Mouse (Mus musculus): Measurements from ENCODE around the gene Tdrd9. TPM values are rescaled to one million over a fixed set of nuclear protein-coding genes. Genes with fewer than 3 reads are reported as not detected.
"Not testable (repeated sequence)": the region's sequence is repeated elsewhere in the genome, so short reads cannot be mapped to it uniquely, and the experiment has no call there.

The Tdrd9 gene
- polyA plus RNA-seq, 1 experiment from 2014 or later = 0.88 TPM

DNA sequence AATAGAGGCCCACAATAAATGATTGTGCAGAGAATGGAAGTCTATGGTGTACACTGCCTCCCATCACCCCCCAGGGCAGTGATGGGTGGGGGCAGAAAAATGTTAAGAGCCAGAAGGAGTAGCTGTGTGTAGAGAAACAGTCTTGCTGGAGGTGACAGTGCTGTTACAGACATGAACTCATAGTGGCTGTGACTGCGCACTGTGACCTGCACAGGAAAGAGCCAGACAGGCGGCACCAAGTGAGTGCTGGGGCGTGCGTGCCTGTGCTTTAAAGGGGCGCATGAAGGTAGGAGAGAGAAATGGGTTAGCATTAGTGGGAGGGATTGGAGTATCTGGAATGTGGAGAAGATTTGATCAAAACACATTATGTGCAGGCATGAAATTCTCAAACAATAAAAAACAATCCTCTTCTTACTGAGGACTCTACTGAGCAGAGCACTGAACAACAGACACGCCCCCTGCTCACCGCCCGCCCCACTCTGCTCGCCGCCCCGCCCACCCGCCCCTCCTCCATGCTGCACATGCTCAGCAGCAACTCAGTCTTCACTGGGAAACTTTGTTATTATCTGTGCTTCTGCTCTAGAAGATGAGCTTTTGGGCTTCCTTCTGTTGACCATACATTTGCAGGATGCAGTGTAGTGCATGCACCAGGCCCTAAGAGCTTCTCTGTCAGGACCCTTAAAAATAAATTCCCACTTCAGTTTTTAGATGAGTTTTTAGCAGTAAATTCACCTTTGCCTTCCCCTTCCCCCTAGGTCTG lies 41.3 kb downstream of the Tdrd9 start:
- Histone ChIP-seq H3K9me3 (no peaks in the 10 kb centered on the region), H3K27me3 (no peaks in the 10 kb centered on the region), H3K36me3 (no peaks in the 10 kb centered on the region), H3K4me2 (peak overlapping the region; percentile 19; the same call in 1 of the 2 replicates), H3K4me3 (no peak overlapping the region), H3K27ac (no peak overlapping the region), H3K4me1 (peaks cover 5% of the 10 kb centered on the region; the same call in 1 of the 2 replicates), H3K9ac (no peak overlapping the region)
- ATAC-seq (ENCODE audit: insufficient number of reproducible peaks, low FRiP score, low TSS enrichment, low read depth) = no peak
- 45% methylated on average over 12 of the region's 12 CpGs for WGBS

DNA sequence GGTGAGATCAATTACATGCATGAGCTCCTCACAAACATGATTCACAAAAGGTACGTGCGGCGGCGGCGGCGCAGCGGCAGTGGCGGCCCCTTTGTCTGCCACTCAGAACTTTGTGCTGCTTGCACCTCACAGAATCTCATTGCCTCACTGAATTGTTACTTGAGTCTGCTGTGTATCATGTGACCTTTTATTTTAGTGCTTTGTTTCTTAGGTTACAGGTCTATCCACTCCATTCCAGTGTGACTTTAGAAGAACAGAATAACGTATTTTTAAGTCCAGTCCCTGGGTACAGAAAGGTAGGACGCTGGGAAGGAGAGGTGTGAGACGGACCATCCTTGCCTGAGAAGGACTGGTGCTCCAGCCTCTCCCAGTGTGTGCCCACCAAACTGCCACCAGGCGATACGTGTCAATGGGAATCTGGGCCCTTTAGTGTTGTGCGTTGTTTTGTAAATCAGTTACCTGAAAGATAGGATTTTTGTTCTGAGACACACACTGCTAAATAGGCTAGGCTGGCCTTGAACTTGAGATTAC lies 42.0 kb downstream of the Tdrd9 start:
- H3K27me3 ChIP-seq = no peaks in the 10 kb centered on the region
- H3K9me3 ChIP-seq = no peaks in the 10 kb centered on the region
- peaks cover 5% of the 10 kb centered on the region; the same call in 1 of the 2 replicates for H3K4me1 ChIP-seq
- no peak overlapping the region; the same call in 1 of the 2 replicates for H3K9ac ChIP-seq
- no peak overlapping the region for H3K4me3 ChIP-seq
- no peak overlapping the region for H3K27ac ChIP-seq
- ATAC-seq (ENCODE audit: insufficient number of reproducible peaks, low FRiP score, low TSS enrichment, low read depth) = no peak
- H3K4me2 ChIP-seq = peak overlapping the region; percentile 19; the same call in 1 of the 2 replicates
- H3K36me3 ChIP-seq = no peaks in the 10 kb centered on the region
- WGBS = 46% methylated on average over 14 of the region's 14 CpGs

DNA sequence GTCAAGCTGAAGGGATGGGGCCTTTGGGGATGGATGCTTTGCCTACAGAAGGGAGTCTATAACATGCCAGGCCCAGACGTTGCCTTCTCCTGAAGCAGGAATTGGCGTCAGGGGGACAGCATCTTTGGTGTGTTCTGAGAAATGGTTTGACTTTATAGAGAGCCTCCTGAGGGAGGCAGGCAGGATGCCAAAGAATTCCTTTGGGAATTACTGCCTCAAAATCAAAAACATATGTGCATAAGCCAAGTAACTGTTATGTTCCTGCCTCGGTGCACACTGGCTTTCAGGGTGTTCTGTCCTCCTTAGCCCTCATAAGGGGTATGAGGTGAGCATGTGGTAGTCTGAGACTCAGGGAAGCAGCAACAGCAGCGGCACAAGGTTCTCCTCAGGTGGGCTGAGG lies 45.0 kb downstream of the Tdrd9 start:
- H3K27me3 ChIP-seq = no peaks in the 10 kb centered on the region
- ATAC-seq (ENCODE audit: insufficient number of reproducible peaks, low FRiP score, low TSS enrichment, low read depth) = no peak
- no peak overlapping the region for H3K9ac ChIP-seq
- H3K27ac ChIP-seq = peak overlapping the region; percentile 67
- no peak overlapping the region for H3K4me2 ChIP-seq
- no peak overlapping the region for H3K4me3 ChIP-seq
- H3K36me3 ChIP-seq = no peaks in the 10 kb centered on the region
- no peaks in the 10 kb centered on the region for H3K9me3 ChIP-seq
- peaks cover 5% of the 10 kb centered on the region; the same call in 1 of the 2 replicates for H3K4me1 ChIP-seq
- WGBS = 30% methylated on average over 4 of the region's 4 CpGs

DNA sequence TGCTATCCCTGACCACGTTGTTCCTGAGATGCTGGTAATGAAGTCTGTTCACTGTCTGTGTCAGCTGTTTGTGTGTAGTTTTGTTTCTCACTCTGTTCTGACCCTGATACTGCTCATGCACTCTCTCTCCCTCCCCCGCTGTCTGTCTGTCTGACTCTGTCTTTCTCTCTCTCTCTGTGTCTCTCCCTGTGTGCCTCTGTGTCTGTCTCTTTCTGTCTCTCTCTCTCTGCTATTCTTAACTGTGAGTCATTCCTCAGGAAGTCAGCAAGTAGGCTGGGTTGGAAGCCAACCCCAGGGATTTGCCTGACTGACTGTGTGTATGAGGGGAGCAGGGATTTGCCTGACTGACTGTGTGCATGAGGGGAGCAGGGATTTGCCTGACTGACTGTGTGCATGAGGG lies 51.9 kb downstream of the Tdrd9 start:
- no peaks in the 10 kb centered on the region for H3K9me3 ChIP-seq
- H3K27me3 ChIP-seq = no peaks in the 10 kb centered on the region
- H3K36me3 ChIP-seq = no peaks in the 10 kb centered on the region
- H3K4me1 ChIP-seq = no peaks in the 10 kb centered on the region
- 84% methylated on average over 2 of the region's 2 CpGs for WGBS
- no peak for ATAC-seq (ENCODE audit: insufficient number of reproducible peaks, low FRiP score, low TSS enrichment, low read depth)
- no peak overlapping the region for H3K4me2 ChIP-seq
- no peak overlapping the region for H3K4me3 ChIP-seq
- no peak overlapping the region for H3K9ac ChIP-seq
- H3K27ac ChIP-seq = no peak overlapping the region

DNA sequence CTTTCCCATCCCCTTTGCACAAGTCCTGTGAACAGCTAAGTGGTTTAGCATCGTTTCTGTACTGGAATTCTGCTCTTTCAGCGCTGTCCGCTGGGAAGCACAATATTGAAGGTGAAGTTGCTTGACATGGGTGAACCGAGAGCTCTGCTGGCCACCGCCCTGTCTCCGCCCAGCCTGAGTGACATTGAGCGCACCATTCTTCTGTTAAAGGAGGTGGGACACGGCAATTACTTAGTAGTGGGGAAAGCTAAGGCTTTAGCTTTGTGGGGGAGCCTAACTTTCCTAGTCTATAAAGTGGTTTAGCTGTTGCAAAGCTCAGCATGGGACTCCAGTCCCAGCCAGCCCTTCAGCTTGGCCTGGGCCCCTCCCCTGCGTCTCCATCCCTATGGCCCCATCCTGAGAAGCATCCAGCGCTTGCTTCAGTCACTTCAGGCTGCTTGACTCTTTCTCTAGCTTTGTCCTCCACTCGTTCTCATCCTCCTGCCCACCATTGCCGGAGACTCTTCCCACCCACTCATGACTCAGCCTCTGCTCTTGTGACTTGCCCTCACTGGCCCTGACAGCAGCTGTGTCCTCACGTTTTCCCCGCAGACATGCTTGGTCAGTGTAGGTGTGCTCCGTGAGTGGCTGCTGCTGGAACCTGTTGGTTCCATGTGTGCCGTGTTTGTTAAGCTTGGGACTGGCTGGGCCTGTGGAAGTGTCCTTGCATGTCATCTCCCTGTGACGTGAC lies 53.4 kb downstream of the Tdrd9 start:
- ATAC-seq (ENCODE audit: insufficient number of reproducible peaks, low FRiP score, low TSS enrichment, low read depth) = no peak
- no peak overlapping the region for H3K4me2 ChIP-seq
- H3K36me3 ChIP-seq = no peaks in the 10 kb centered on the region
- H3K4me3 ChIP-seq = no peak overlapping the region
- H3K9ac ChIP-seq = no peak overlapping the region
- no peaks in the 10 kb centered on the region for H3K4me1 ChIP-seq
- no peak overlapping the region for H3K27ac ChIP-seq
- H3K9me3 ChIP-seq = no peaks in the 10 kb centered on the region
- no peaks in the 10 kb centered on the region for H3K27me3 ChIP-seq
- 80% methylated on average over 17 of the region's 17 CpGs for WGBS

DNA sequence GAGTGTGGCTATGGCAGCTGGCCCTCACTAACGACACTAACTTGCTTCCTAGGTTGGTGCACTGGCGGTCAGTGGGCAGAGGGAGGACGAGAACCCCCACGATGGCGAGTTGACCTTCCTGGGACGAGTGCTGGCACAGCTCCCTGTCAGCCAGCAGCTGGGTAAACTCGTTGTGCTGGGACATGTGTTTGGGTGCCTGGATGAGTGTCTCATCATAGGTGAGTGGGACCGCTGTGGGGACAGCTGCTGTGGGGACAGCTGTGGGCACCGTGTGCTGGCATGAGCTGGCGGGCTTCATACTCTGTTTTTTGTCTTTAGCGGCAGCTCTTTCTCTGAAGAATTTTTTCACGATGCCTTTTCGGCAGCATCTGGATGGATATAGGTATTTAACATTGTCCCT lies 54.1 kb downstream of the Tdrd9 start:
- no peak overlapping the region for H3K9ac ChIP-seq
- WGBS = 87% methylated on average over 13 of the region's 13 CpGs
- no peaks in the 10 kb centered on the region for H3K36me3 ChIP-seq
- H3K4me3 ChIP-seq = no peak overlapping the region
- H3K27ac ChIP-seq = no peak overlapping the region
- no peak for ATAC-seq (ENCODE audit: insufficient number of reproducible peaks, low FRiP score, low TSS enrichment, low read depth)
- H3K27me3 ChIP-seq = no peaks in the 10 kb centered on the region
- H3K4me2 ChIP-seq = no peak overlapping the region
- H3K4me1 ChIP-seq = no peaks in the 10 kb centered on the region
- H3K9me3 ChIP-seq = no peaks in the 10 kb centered on the region

DNA sequence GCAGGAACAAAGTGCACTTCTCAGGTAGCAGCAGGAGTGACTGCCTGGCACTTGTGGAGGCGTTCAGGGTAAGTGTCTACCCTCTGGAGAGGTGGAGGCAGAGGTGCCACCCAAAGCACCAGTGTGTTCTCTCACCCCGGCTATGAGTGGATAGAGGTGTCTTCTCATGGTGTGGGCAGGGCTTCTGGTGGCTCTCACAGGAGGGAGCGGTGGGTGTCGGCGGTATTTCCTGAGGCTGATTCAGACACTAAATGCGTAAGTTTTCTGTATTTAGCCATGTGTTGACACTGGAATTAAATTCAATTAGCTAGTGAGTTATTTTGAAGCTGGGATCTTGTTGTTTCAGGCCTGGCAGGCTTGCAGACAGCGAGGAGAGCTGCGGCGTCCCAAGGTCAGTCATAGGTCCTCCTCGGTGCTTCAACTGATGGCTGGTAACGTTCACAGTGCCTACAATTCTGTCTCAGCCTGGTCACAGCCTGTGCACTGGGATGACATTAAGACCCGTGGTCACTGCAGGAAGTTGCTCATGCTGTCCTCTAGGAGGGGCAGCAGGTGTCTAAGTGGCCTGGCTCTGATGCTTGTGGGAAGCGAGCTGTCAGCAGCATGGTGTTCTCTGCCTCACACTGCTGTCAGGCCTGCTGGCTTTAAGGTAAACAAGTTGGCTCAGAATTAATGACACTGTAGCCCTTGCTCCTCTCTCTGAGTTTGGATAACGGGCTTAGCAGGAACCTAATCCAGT lies 54.7 kb downstream of the Tdrd9 start:
- Histone ChIP-seq H3K27me3 (no peaks in the 10 kb centered on the region), H3K4me2 (no peak overlapping the region), H3K4me1 (no peaks in the 10 kb centered on the region), H3K36me3 (no peaks in the 10 kb centered on the region), H3K4me3 (no peak overlapping the region), H3K9me3 (no peaks in the 10 kb centered on the region), H3K27ac (no peak overlapping the region), H3K9ac (no peak overlapping the region)
- 72% methylated on average over 14 of the region's 14 CpGs for WGBS
- ATAC-seq (ENCODE audit: insufficient number of reproducible peaks, low FRiP score, low TSS enrichment, low read depth) = no peak

DNA sequence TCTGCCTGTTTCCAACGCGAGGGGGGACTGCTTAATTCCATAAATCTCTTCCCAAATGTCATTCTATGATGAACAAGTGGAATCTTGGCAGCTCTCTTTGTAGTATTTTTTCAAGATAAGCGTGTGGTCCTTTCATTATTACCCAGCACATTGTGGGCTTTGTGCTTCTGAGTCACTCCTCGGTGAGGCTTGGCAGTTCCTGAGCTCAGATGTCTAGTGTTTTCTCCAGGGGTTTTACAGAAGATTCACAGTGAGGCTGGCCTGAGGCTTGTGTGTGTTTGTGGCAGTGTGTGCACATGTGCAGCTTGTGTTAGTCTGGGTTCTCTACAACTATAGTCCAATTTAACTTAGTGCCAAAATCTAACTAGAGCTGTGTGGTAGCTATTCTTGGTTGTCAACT lies 56.0 kb downstream of the Tdrd9 start:
- Histone ChIP-seq H3K9me3 (no peaks in the 10 kb centered on the region), H3K27me3 (no peaks in the 10 kb centered on the region), H3K4me3 (no peak overlapping the region), H3K9ac (no peak overlapping the region), H3K36me3 (no peaks in the 10 kb centered on the region), H3K4me1 (no peaks in the 10 kb centered on the region), H3K4me2 (no peak overlapping the region), H3K27ac (no peak overlapping the region)
- 64% methylated on average over 4 of the region's 4 CpGs for WGBS
- ATAC-seq (ENCODE audit: insufficient number of reproducible peaks, low FRiP score, low TSS enrichment, low read depth) = no peak

DNA sequence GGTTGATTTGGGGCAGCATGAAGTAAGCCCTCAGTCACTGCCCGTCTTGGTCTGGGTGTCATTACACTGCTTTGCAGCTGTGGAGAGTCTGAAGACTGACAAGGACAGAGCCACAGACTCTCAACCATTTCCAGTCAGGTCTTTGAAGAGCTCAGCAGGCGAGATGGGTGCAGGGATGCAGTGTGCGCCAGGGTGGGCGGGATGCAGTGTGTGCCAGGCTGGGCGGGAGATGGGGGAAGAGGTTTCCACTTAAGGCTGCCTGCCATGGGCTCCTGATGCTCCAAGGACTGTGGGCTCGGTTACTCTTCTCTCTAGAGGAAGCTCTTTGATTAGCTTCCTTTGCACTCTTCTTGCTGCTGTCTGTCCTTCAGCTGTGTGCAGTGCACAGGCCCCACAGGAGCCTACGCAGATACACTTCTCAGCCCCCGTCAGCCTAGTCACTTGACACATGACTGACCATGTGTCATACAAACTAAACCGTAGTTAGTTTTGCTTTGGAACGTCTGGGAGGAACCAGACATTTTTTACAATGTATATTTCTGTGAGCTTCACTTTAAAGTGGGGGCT lies 62.1 kb downstream of the Tdrd9 start:
- no peaks in the 10 kb centered on the region for H3K36me3 ChIP-seq
- H3K27me3 ChIP-seq = no peaks in the 10 kb centered on the region
- no peak overlapping the region for H3K4me2 ChIP-seq
- WGBS = 70% methylated on average over 10 of the region's 10 CpGs
- H3K27ac ChIP-seq = no peak overlapping the region
- H3K4me3 ChIP-seq = no peak overlapping the region
- no peaks in the 10 kb centered on the region for H3K4me1 ChIP-seq
- no peaks in the 10 kb centered on the region for H3K9me3 ChIP-seq
- ATAC-seq (ENCODE audit: insufficient number of reproducible peaks, low FRiP score, low TSS enrichment, low read depth) = no peak
- H3K9ac ChIP-seq = no peak overlapping the region

DNA sequence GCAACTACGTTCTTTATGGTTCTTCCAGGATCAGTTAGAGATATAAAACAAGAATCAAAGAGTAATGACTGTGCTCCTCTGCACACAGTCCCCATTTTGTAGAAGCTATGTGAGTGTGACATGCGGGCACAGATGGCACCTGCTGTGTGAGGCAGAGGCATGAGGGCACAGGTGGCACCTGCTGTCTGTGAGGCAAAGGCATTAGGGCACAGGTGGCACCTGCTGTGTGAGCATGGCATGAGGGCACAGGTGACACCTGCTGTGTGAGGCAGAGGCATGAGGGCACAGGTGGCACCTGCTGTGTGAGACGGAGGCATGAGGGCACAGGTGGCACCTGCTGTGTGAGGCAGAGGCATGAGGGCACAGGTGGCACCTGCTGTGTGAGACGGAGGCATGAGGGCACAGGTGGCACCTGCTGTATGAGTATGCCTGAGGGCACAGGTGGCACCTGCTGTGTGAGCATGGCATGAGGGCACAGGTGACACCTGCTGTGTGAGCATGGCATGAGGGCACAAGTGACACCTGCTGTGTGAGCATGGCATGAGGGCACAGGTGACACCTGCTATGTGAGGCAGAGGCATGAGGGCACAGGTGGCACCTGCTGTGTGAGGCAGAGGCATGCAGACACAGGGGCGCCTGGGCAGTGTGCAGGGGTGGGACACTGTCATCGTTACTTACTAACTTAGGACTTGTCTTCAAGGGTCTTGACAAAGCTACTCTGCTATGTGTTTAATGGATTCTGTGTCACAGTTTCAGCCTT lies 64.2 kb downstream of the Tdrd9 start:
- not testable (repeated sequence) for H3K36me3 ChIP-seq; H3K4me1 ChIP-seq; H3K4me3 ChIP-seq; H3K9ac ChIP-seq; H3K27me3 ChIP-seq; ATAC-seq (ENCODE audit: insufficient number of reproducible peaks, low FRiP score, low TSS enrichment, low read depth); H3K9me3 ChIP-seq; H3K4me2 ChIP-seq; H3K27ac ChIP-seq
- 78% methylated on average over 6 of the region's 6 CpGs for WGBS

DNA sequence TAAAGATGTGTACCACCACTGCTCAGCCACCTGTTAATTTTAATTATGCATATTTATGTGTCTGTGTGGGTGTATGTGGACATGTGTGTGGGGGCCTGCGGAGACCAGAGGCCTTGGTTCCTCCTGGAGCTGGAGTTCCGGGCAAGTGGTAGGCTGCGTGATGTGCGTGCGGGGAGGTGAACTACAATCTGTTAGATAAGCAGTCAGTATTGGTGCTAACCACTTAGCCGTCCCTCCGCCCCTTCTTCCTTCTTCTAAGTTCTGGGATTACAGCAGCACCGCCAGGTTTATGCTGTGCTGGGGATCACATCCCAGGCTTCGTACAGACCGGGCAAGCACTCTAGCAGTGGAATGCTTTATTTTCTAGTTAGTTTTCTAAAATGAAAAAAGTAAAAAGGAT lies 67.1 kb downstream of the Tdrd9 start:
- no peaks in the 10 kb centered on the region for H3K36me3 ChIP-seq
- no peak overlapping the region for H3K27ac ChIP-seq
- ATAC-seq (ENCODE audit: insufficient number of reproducible peaks, low FRiP score, low TSS enrichment, low read depth) = no peak
- H3K4me1 ChIP-seq = no peaks in the 10 kb centered on the region
- H3K9me3 ChIP-seq = no peaks in the 10 kb centered on the region
- no peaks in the 10 kb centered on the region for H3K27me3 ChIP-seq
- no peak overlapping the region for H3K4me3 ChIP-seq
- H3K9ac ChIP-seq = no peak overlapping the region
- H3K4me2 ChIP-seq = no peak overlapping the region
- WGBS = 94% methylated on average over 10 of the region's 10 CpGs

Data from limb, embryonic 15.5 days (tissue).